Mouse (Mus musculus) heart, postnatal 0 days (tissue): ENCODE data around the gene Zfhx3.

Experiments
- CTCF ChIP-seq: IDR thresholded peaks from 2 replicates; pipeline ENCODE4 v1.5.1; 2016; ENCODE audit warnings: antibody characterized with exemption, control low read depth, low read depth
- EP300 ChIP-seq: IDR thresholded peaks from 2 replicates; pipeline ENCODE4 v1.6.1; 2016; ENCODE audit warnings: antibody characterized with exemption, low read depth

DNA sequence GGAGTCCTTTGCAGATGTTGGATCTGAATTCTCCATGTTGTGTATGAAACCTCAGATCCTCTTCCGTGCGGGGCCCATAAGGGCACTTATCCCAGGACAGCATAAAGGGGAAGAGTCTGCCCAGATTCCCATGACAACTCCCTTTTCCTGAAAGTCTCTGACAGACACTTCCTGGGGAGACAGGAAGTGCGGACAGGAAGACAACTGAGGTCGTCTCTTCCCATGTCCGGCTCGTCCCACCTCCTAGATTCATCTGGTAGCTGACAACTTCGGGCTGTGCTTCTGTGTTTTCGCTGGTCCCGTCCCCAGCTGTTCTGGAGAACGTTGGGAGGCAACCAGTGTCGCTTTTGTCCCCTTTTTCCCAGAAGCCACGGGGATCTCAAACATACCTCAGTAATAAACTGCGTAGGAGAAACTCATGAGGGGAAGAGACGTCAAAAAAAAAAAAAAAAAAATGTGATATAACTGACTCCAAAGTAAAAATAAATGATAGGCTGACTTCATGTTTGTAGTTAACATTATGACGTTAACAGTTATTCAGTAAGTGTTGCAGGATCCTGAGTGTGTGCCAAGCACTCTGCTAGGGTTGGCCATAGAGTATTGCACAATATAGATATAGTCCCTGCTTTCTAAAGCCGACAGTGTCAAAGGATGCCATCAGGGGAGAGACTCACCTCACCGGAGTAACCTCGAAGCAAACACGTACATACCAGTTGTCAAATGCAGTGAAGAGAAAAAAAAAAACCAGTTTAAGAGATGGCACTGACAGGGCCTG lies 653.5 kb downstream of the Zfhx3 start:
- TF ChIP-seq EP300, result no peak
- TF ChIP-seq CTCF, result no peak
